Mouse (Mus musculus) cerebellum, adult 11-12 months (tissue): ENCODE measurements around the gene Fut11.
A peak's percentile ranks its signal among the peaks of the same experiment; 100 is the strongest.

Source experiments
- DNase-seq: peaks from one replicate; pipeline ENCODE4 v3.0.0; 2022

Fut11 gene

GRCm38 (mm10) chr14:20723006-20723405, 28.2 kb downstream of the Fut11 start:
- no peak for DNase-seq

DNA sequence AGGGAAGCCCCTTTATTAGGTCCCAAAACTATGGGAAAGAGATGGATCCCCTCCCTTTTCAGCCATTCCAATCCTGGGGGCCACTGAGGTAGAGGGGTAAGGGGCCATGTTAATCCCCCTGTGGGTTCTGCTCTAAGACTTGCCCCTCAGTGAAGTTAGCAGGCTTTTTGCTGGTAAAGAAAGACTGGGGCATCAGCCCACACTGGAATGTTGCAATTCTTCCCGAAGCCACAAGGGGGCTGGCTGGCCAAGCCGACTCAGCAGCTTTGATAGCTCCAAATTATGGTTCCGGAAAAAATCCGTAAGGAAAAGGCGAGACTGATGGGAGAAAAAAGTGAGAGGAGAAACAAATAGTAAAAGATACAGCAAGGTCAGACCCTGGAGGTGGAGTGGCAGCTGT, 29.3 kb downstream of the Fut11 start:
- peak; percentile 55 for DNase-seq

DNA sequence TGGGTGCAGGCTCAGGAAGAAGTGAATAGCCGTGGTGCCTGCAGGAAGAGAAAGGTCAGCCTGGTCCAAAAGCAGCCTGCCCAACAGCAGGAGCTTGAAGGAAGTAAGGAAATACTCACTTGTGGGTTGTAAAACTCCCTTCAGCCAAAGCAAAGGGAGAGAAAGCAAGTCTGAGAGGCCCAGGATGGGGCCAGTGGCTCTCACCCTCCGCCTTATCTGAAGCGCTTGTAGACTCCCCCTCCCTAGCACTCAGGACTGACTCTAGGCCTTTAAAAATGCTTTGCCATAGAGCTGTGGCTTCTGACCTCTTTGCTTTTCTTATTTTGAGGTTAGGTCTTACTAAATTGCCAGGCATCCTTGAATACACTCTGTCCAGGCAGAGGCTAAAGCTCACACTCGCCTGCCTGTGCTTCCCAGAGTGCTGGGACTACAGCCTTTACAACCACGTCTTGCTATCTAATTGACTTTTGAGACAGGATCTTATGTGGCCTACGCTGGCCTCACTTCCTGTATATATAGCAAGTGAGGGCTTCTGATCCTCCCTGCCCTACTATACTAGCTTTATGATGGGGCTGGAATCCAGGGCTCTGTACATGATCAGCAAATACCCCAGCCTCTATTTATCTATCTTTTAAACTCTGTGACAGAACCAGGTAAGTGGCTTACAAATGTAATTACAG, 31.0 kb downstream of the Fut11 start:
- no peak for DNase-seq

DNA sequence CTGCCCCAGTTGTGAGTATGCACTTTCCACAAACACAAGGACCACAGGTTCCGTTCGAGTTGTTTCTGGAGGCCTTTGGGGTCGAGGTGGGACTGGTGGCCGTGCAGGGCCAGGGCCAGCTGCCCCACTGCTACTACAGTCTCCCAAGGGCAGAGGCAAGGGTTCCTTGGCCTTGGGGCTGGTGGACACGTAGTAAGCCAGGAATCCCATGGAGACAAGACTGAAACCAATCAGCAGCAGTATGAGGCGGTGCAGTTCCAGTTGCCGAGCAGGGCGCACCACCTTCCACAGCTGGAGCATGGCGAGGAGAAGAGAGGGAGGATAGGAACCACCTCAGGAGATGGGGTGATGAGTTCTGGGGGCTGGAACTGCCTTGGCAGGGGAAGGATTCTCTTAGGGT, 35.1 kb downstream of the Fut11 start:
- no peak for DNase-seq

- no peak for DNase-seq
These were observed 36.3 kb downstream of the Fut11 start for GRCm38 (mm10) chr14:20730853-20731602.

- DNase-seq = no peak
These were observed 38.5 kb downstream of the Fut11 start for GRCm38 (mm10) chr14:20733041-20733951.

DNA sequence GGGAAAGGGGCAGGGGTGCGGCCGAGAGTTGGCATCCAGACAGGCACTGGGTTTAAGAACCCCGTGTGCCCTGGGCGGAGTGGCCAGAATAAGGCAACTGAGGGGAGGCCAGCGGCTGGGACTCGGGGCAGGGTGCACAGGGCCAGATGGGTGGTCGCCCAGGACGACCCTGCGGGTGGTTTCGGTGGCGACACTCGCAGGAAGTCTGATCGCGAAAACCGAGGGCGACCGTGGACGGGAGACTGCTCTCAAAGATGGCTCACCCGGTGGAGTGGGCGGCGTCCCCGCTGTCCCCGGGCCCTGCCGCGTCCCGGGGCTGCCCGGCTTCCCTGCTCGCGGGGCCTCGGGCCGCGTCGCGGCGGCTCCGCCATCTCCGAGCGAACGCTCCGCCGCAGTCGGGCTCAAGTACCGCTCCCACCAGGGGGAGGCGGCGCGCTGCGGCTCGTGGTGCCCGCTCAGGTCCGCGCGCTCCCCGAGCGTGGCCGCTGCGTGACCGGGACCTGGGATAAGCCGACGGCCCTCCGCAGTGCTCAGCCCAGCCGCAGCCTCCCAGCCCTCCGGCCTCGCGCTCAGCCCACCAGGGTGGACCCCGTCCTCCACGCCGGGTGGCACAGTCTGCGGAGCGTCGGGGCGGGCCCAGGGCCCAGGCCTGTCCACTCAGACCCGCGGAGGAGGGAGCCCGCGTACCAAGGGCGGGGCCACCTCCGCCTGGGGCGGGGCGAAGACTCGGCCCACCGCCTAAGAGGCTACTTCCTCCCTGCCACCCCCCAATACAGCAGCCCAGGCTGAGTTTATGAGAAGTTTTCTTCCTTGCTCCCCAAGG, 39.4 kb downstream of the Fut11 start, which contains the start of gene Ndst2:
Gene Ndst2 (minus strand): TSS at position 611 of the 823 bp plus-strand sequence.
- peak; percentile 89 for DNase-seq

- no peak for DNase-seq
These were observed 40.3 kb downstream of the Fut11 start for GRCm38 (mm10) chr14:20735052-20735451.

- DNase-seq = no peak
These were observed 41.2 kb downstream of the Fut11 start for GRCm38 (mm10) chr14:20735892-20736390.

DNA sequence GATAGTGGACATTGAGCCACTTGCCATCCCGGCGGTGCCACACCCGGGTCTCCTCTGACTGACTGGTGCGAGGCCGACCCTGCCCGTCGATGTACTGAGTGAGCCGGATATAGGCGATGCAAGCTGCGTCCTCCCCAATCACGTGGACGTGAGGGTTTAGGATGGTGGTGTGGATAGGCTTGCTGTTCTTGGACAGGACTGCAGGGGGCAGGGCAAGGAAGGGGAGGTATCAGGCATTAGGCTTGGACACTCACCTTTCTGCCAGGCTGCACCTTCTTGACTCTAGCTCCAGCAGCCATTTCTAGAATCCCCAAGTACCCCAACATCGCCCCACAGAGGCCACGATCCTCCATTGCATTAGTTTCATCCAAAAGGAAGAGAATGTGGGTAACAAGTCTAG, 42.5 kb downstream of the Fut11 start:
- DNase-seq = peak; percentile 67

DNA sequence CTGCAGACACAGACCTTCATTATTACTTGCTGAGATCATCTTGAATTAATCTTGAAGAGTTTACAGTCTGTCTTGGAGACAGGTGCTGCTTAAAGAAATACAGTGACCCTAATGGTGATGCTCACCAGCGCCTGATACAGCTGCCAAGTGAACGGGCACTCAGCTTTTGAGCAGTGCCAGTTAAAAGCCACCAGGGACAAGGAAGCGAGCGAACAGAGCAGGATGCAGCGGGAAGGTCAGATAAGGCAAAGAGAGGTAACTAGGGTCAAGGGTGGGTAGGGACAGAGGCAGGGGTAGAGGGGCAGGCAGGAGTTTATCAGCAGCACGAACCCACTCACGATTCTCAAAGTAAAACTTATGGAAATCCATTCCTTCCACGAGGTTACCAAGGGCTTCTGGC, 43.7 kb downstream of the Fut11 start:
- DNase-seq = no peak

DNA sequence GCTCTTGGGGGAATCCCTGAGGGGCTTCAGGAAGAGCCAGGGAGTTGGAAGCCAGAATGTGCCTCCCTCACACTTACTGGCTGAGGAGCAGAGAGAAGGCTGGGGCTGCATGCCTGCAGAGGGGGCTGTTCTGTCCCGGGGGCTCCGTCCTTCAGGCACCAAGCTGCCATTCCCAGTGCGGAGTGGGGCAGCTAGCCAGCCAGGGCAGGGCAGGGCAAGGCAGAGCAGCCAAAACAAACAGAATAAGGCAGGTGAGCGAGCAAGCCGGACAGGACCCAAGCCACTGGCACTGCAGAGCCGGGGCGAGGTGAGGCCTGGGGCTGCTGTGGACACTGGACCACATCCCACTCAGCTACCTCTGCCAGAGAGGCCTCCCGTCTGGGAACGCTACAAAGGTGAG, 46.5 kb downstream of the Fut11 start:
- no peak for DNase-seq

GRCm38 (mm10) chr14:20743614-20744013, 48.8 kb downstream of the Fut11 start:
- DNase-seq = no peak

GRCm38 (mm10) chr14:20746935-20747334, 52.2 kb downstream of the Fut11 start:
- no peak for DNase-seq

DNA sequence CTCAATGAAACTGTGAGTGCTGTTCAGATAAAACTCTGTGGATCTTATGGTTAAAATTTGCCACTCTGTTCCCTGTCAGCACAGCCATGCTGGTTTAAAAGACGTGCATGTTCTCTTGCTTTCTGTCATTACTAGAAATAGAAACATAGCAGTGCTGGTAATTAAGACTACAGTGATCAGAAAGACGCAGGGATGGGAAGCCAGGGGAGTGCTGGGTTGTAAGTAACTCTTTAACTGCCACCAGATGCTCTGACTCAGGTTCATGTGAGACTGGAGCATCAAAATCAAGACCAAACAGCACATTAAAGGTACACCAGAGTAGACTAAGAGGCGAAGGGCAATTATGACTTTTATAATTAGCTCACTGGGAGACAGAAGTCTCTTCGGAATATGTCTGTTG, 53.6 kb downstream of the Fut11 start:
- no peak for DNase-seq

DNA sequence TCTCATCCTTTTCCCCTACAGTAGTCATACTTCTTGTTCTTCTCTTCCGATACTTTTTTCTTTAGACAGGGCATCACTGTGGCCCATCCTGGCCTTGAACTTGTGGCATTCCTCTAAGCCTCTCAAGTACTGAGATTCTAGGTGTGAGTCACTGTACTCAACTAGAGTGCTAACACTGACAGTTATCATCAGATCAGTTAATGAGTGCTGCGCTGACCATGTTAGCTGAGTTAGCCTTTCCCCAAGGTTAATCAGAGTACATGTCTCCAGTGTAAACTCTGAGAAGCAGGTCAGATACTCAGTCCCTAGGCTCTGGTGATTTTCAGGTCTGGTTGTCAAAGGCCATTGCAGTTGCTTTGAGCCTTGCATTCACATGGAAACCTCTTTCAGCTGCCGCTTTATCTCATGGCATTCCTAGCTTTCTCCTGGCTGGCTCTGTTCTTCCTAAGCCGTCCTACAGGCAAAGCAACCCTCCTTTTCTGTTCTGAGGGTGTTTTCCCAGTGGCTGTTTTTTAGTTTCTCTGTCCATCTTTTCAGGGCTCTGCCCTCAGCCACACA, 54.8 kb downstream of the Fut11 start:
- DNase-seq = no peak

DNA sequence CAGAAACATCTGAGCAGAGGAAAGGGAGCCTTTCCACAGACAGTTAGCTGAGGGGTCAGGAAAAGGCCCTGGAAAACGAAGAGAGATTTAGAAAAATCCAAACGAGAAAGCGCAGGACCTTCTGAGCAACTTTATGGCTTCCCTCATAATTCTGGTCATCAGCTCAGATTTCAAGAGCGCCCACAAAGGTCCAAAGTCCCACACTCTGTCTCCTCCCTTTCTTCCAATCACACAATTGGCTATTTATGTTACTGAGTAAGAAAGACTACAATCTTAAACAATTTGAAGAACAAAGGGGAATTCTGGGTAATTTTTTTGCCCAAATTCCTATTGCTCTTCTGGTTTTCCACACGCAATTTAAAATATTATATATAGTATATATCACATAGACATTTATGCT, 55.7 kb downstream of the Fut11 start:
- no peak for DNase-seq
